Mouse (Mus musculus): ENCODE data around the gene Lrch4.

GRCm38 (mm10) chr5:137599600-137599999 lies 29.3 kb upstream of the Lrch4 start:
- TF ChIP-seq CTCF (IDR thresholded peaks at IDR 0.05; ENCODE audit: control insufficient read depth, insufficient read depth, insufficient replicate concordance, low read depth, low read length) (no peak), POLR2A (IDR thresholded peaks at IDR 0.05; ENCODE audit: control insufficient read depth, low read depth, low read length) (no peak)

Measured in testis, adult 2 months (tissue).